Mouse (Mus musculus) neural tube, embryonic 10.5 days (tissue): Measurements from ENCODE around the gene Aadacl4.
"Not testable (repeated sequence)": the region's sequence is repeated elsewhere in the genome, so short reads cannot be mapped to it uniquely, and the experiment has no call there.

Source experiments
- DNase-seq: peaks from one replicate; pipeline ENCODE4 v3.0.0-alpha.2; 2017; ENCODE audit warnings: low spot score; ENCODE audit errors: extremely low spot score

The Aadacl4 gene

GRCm38 (mm10) chr4:144613407-144613806 lies at the start of gene Aadacl4:
Gene Aadacl4 (plus strand): TSS chr4:144613707.
- no peak for DNase-seq

GRCm38 (mm10) chr4:144565034-144565433 lies 48.5 kb upstream of the Aadacl4 start, which contains the start of gene Gm13124:
Gene Gm13124 (minus strand): TSS chr4:144565134.
- no peak for DNase-seq

- DNase-seq, result no peak
These were observed 45.8 kb upstream of the Aadacl4 start for GRCm38 (mm10) chr4:144567752-144568151.

- DNase-seq, result not testable (repeated sequence)
These were observed 27.3 kb upstream of the Aadacl4 start for GRCm38 (mm10) chr4:144586207-144586606.

- DNase-seq, result no peak
These were observed 20.7 kb upstream of the Aadacl4 start for GRCm38 (mm10) chr4:144592790-144593189.

GRCm38 (mm10) chr4:144614586-144614985 lies 1.1 kb downstream of the Aadacl4 start:
- DNase-seq, result no peak

GRCm38 (mm10) chr4:144638263-144638662 lies 24.8 kb downstream of the Aadacl4 start:
- DNase-seq, result no peak
